Mouse (Mus musculus) c-Kit-negative CD71-positive TER-119-positive erythroid progenitor cells, embryonic 14.5 days (primary cell): Measurements from ENCODE around the gene Cd19.

Experiments
- DNase-seq: peaks from one replicate; pipeline ENCODE4 v3.0.0-alpha.2; 2013; ENCODE audit warnings: low read depth, low spot score

The Cd19 gene

GRCm38 (mm10) chr7:126383565-126383964, 31.1 kb downstream of the Cd19 start:
- no peak for DNase-seq

- DNase-seq, result peak; percentile 88
Measured at GRCm38 (mm10) chr7:126377278-126378158, 37.2 kb downstream of the Cd19 start, which contains the start of gene Spns1. TSS of gene Spns1 (minus strand) at chr7:126377450.

- peak; percentile 16 for DNase-seq
Measured at GRCm38 (mm10) chr7:126376903-126377277, 37.8 kb downstream of the Cd19 start.

- no peak for DNase-seq
Measured at GRCm38 (mm10) chr7:126375012-126375411, 39.7 kb downstream of the Cd19 start.

- no peak for DNase-seq
Measured at GRCm38 (mm10) chr7:126374526-126374925, 40.2 kb downstream of the Cd19 start.

- no peak for DNase-seq
Measured at GRCm38 (mm10) chr7:126373007-126373406, 41.7 kb downstream of the Cd19 start.

- no peak for DNase-seq
Measured at GRCm38 (mm10) chr7:126369393-126369792, 45.3 kb downstream of the Cd19 start, which contains the start of gene Lat. TSS of gene Lat (minus strand) at chr7:126369570.

- no peak for DNase-seq
Measured at GRCm38 (mm10) chr7:126368367-126368766, 46.3 kb downstream of the Cd19 start.

- DNase-seq, result no peak
Measured at GRCm38 (mm10) chr7:126367636-126368035, 47.1 kb downstream of the Cd19 start.

GRCm38 (mm10) chr7:126363038-126363437, 51.7 kb downstream of the Cd19 start:
- no peak for DNase-seq

GRCm38 (mm10) chr7:126359049-126359448, 55.6 kb downstream of the Cd19 start:
- no peak for DNase-seq
